Mouse (Mus musculus) midbrain, embryonic 16.5 days (tissue): ENCODE data around the gene Hba-a1. TPM values are rescaled to one million over a fixed set of nuclear protein-coding genes. Genes with fewer than 3 reads are reported as not detected.

Experiments used
- ATAC-seq: fragments of 200-750 bp; cut with Nextera tagmentation; 2 replicates; pipeline ENCODE4 v1.8.0; 2017; ENCODE audit warnings: moderate TSS enrichment
- H3K27ac ChIP-seq: fragments of 300-500 bp; sonication (generic); 2 replicates; pipeline ENCODE4 v1.5.1; 2014; ENCODE audit warnings: mild to moderate bottlenecking, low read length, mixed read lengths
- H3K27me3 ChIP-seq: fragments of 300-500 bp; sonication (generic); 2 replicates; pipeline ENCODE4 v1.6.1; 2014; ENCODE audit warnings: low read depth, low read length, mixed read lengths; ENCODE audit not compliant: control insufficient read depth, insufficient read depth
- H3K36me3 ChIP-seq: fragments of 300-500 bp; sonication (generic); 2 replicates; pipeline ENCODE4 v1.6.1; 2014; ENCODE audit warnings: mild to moderate bottlenecking, low read length, moderate library complexity, mixed read lengths; ENCODE audit not compliant: control insufficient read depth, insufficient read depth
- H3K4me1 ChIP-seq: fragments of 300-500 bp; sonication (generic); 2 replicates; pipeline ENCODE4 v1.6.1; 2014; ENCODE audit warnings: mild to moderate bottlenecking, low read length, mixed read lengths; ENCODE audit not compliant: control insufficient read depth, insufficient read depth
- H3K4me2 ChIP-seq: fragments of 300-500 bp; sonication (generic); 2 replicates; pipeline ENCODE4 v1.6.1; 2014; ENCODE audit warnings: mild to moderate bottlenecking, low read length, mixed read lengths
- H3K4me3 ChIP-seq: fragments of 300-500 bp; sonication (generic); 2 replicates; pipeline ENCODE4 v1.5.1; 2014; ENCODE audit warnings: low read depth, mild to moderate bottlenecking, low read length, moderate library complexity, mixed read lengths
- H3K9ac ChIP-seq: fragments of 300-500 bp; sonication (generic); 2 replicates; pipeline ENCODE4 v1.6.1; 2014; ENCODE audit warnings: low read depth, low read length, mixed read lengths
- H3K9me3 ChIP-seq: fragments of 300-500 bp; sonication (generic); replicated peaks from 2 replicates; pipeline ENCODE4 v1.6.1; 2014; ENCODE audit warnings: mild to moderate bottlenecking, low read length, mixed read lengths; ENCODE audit not compliant: control insufficient read depth, poor library complexity, severe bottlenecking
- WGBS: fragments of 180-500 bp; shearing (Covaris S2); extraction: QIAGEN DNeasy Blood & Tissue Kit; methylation state at CpG from one replicate; pipeline ENCODE4 v1.1.7; 2014; 5-methylcytosine and 5-hydroxymethylcytosine counted together
- polyA plus RNA-seq: library from polyadenylated mRNA; unstranded; fragments of >200 nt; fragmentation: Nextera tagmentation; extraction: Ambion mirVana; gene quantifications from 2 replicates; pipeline ENCODE4 v1.2.1, GENCODE M21; 2015

The Hba-a1 gene
- polyA plus RNA-seq, 1 experiment from 2014 or later, result 2,278 TPM

- Histone ChIP-seq H3K4me1 (peaks cover 3% of the 10 kb centered on the region), H3K36me3 (peaks cover 9% of the 10 kb centered on the region), H3K9me3 (no peaks in the 10 kb centered on the region), H3K9ac (no peak overlapping the region), H3K27me3 (no peaks in the 10 kb centered on the region), H3K4me2 (no peak overlapping the region), H3K4me3 (no peak overlapping the region), H3K27ac (no peak overlapping the region)
- no peak for ATAC-seq
Measured at GRCm38 (mm10) chr11:32241391-32241790, 41.9 kb upstream of the Hba-a1 start.

GRCm38 (mm10) chr11:32242209-32242608, 41.1 kb upstream of the Hba-a1 start:
- H3K36me3 ChIP-seq, result peaks cover 16% of the 10 kb centered on the region

GRCm38 (mm10) chr11:32243205-32243955, 39.9 kb upstream of the Hba-a1 start:
- Histone ChIP-seq H3K36me3 (peaks cover 19% of the 10 kb centered on the region), H3K4me2 (no peak overlapping the region), H3K27ac (no peak overlapping the region), H3K9me3 (no peaks in the 10 kb centered on the region), H3K4me3 (no peak overlapping the region), H3K27me3 (no peaks in the 10 kb centered on the region), H3K9ac (no peak overlapping the region), H3K4me1 (no peaks in the 10 kb centered on the region)
- no peak for ATAC-seq
- 80% methylated on average over 7 of the region's 7 CpGs for WGBS

More at GRCm38 (mm10) chr11:32242209-32242608, 41.1 kb upstream of the Hba-a1 start:
- Histone ChIP-seq H3K27me3 (no peaks in the 10 kb centered on the region), H3K4me2 (no peak overlapping the region), H3K9me3 (no peaks in the 10 kb centered on the region), H3K27ac (no peak overlapping the region), H3K4me1 (no peaks in the 10 kb centered on the region), H3K9ac (no peak overlapping the region), H3K4me3 (no peak overlapping the region)
- ATAC-seq, result no peak
- 70% methylated on average over 3 of the region's 3 CpGs for WGBS

GRCm38 (mm10) chr11:32244064-32244463, 39.2 kb upstream of the Hba-a1 start:
- H3K4me1 ChIP-seq, result no peaks in the 10 kb centered on the region
- no peaks in the 10 kb centered on the region for H3K9me3 ChIP-seq
- no peak overlapping the region for H3K4me2 ChIP-seq
- no peak overlapping the region for H3K9ac ChIP-seq
- 70% methylated on average over 3 of the region's 3 CpGs for WGBS
- no peaks in the 10 kb centered on the region for H3K27me3 ChIP-seq
- no peak overlapping the region for H3K4me3 ChIP-seq
- ATAC-seq, result no peak
- H3K27ac ChIP-seq, result no peak overlapping the region
- peaks cover 19% of the 10 kb centered on the region for H3K36me3 ChIP-seq

DNA sequence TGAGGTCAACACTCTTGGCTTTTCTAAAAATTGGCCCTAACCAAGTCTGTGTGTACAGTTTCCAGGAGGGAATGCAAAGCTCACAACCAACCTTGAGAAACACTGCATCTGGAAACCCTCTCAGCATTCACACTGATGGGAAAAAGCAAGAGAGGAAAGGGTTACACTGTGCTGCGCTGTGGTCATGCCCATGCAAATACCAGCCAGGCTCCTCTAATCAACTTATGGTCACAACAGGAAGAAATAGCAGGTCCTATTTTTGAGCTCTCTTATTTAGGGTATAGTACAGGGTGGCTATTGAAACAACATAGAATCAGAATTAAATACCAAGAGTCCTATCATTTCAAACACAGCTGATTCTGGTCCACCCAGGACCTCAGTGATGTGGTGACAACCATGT, 38.7 kb upstream of the Hba-a1 start:
- Histone ChIP-seq H3K36me3 (peaks cover 19% of the 10 kb centered on the region), H3K4me3 (no peak overlapping the region), H3K9ac (no peak overlapping the region), H3K9me3 (no peaks in the 10 kb centered on the region), H3K4me1 (no peaks in the 10 kb centered on the region), H3K27me3 (no peaks in the 10 kb centered on the region), H3K27ac (no peak overlapping the region), H3K4me2 (no peak overlapping the region)
- ATAC-seq, result no peak
- 91% methylated on average over 1 of the region's 1 CpGs for WGBS

DNA sequence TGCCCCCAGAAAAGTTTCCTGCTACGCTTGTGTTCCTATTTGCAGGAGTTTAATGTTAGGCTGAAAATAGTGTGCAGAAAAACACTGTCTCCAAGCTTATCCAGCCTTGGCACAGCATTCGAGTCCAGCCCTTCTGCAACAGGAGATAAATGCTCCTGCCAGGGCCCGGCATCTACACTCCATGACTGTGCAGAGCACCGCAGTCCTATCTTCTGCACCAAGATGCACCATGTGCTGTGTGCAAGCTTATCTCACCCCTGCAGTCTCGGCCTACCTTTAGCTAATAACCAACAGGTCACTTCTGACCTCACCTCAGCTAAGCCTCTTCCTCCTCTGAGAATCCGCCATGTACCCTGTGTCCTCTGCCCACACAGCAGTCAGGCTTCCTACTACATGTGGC, 37.7 kb upstream of the Hba-a1 start:
- Histone ChIP-seq H3K4me3 (no peak overlapping the region), H3K9me3 (no peaks in the 10 kb centered on the region), H3K9ac (no peak overlapping the region), H3K4me2 (no peak overlapping the region), H3K36me3 (peaks cover 21% of the 10 kb centered on the region), H3K27me3 (no peaks in the 10 kb centered on the region), H3K4me1 (no peaks in the 10 kb centered on the region), H3K27ac (no peak overlapping the region)
- ATAC-seq, result no peak
- WGBS, result 89% methylated on average over 6 of the region's 6 CpGs

DNA sequence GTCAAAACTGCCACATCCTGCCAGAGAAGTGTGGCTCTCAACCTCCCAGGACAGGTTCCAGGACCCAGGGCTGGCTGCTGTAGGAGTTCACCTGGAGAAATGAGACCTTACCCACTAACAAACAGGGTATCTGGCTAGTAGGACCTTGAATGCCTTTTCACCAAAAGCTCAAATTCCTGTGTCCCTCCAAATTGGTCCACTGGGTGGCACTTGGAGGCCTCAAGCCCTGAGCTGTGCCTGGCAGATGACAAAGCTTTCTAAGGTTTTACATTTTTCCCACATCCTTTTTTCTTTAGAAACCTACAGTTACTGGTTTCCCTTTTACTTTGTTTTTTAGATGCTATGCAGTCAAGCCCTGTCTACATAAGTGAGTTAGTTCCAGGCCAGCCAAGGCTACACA, 36.2 kb upstream of the Hba-a1 start:
- Histone ChIP-seq H3K4me1 (no peaks in the 10 kb centered on the region), H3K27ac (no peak overlapping the region), H3K9ac (no peak overlapping the region), H3K27me3 (no peaks in the 10 kb centered on the region), H3K4me2 (no peak overlapping the region), H3K36me3 (peaks cover 21% of the 10 kb centered on the region), H3K9me3 (no peaks in the 10 kb centered on the region), H3K4me3 (no peak overlapping the region)
- ATAC-seq, result no peak

DNA sequence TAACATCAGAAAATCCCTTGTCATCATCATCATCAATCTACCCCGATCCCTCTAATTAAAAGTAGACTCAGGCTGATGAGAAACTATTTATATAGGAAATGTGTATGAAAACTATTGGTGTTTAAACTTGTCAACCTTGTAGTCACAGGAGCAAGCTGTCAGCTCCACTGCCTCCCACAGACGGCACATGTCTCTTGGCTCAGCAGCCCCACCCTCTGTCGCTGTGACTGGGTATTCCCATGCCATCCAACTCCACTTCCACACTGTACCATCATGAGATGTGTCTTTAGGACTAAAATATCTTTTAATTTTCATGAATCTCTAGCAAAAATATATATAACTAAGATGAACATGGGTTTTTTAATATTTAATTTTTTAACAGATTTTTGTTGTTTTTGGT, 35.0 kb upstream of the Hba-a1 start:
- Histone ChIP-seq H3K27me3 (no peaks in the 10 kb centered on the region), H3K9ac (no peak overlapping the region), H3K27ac (no peak overlapping the region), H3K4me2 (no peak overlapping the region), H3K36me3 (peaks cover 21% of the 10 kb centered on the region), H3K4me3 (no peak overlapping the region), H3K9me3 (no peaks in the 10 kb centered on the region), H3K4me1 (no peaks in the 10 kb centered on the region)
- WGBS, result 87% methylated on average over 3 of the region's 3 CpGs
- ATAC-seq, result no peak

DNA sequence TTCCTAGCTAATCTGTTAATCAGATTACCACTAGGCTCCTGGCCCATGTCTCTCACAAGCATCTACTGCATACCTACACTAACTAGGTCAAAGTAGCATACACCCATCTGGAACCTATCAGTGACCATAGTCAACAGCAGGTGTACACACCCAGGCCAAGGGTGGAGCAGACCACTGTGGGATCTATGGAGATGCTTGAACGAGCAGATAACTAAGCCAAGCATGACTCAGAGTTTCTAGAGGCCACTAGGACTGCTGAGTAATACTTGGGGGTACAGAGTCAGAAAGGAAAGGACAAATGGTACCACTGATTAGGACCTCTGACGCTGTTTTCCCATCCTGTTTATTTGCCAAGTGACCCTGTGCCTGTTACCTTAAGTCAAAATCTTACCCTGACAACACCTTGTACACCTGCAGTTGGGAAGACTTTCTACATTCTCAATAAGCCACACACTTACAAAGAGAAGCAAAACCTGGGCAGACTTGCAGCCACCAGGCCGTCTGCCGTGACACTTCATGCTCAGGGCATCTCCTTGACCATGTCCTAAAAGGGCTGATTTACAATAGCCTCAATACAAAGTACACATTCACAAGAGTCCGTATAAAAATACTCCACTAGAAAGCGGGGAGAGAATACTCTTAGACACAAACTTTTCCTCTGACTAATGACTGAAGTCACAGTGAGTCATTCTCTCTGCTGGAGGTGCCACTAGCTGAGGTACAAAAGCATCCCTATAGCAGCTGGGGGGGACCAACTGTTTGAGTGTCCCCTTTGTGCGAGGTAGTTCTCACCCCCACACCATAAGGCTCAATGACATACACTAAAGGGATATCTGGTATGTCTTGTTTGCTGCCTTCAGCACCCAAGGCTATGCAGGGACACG, 32.2 kb upstream of the Hba-a1 start:
- ATAC-seq, result no peak
- Histone ChIP-seq H3K36me3 (peaks cover 15% of the 10 kb centered on the region), H3K9me3 (no peaks in the 10 kb centered on the region), H3K27me3 (no peaks in the 10 kb centered on the region), H3K9ac (no peak overlapping the region), H3K4me3 (no peak overlapping the region), H3K4me1 (no peaks in the 10 kb centered on the region), H3K27ac (no peak overlapping the region), H3K4me2 (no peak overlapping the region)
- 94% methylated on average over 8 of the region's 8 CpGs for WGBS
